Mouse (Mus musculus): ENCODE data around the gene Gtf2a1. TPM values are rescaled to one million over a fixed set of nuclear protein-coding genes. Genes with fewer than 3 reads are reported as not detected.

The Gtf2a1 gene
- polyA plus RNA-seq, 1 experiment from 2014 or later: 36.1 TPM

DNA sequence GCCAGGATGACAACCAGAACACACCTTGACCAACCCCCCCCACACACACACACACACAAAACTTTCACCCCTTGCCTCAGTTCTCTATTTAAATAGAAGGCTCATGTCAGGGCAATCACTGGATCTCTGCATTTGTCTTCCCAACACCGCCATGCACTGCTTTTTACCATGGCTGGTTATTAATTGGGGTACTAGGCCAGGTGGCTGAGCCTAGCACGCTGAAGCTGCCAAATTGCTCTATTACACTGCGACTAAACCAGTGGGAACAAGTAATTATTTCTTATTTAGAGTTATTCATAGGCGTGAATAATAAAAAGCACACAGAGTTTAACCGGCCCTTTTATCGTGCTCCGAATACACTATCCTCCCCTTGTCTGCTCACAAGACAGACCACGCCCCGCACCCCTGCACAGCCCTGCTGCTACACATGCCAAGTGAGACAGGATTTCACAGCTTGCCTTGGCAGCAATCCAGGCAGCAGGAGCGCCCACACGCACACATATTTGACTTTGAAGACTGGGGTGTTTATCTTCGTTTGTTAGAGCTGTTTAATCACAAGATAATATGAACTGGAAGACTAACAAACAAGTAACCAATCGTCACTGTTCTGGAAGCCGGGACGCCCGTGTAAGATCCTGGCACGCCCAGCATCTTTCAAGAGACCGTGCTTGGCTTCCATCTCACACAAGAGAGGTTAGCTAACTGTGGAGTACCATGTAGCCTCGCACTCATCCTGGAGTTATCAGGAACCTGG is 38.3 kb downstream of the Gtf2a1 start:
- DNase-seq: peak; percentile 92

GRCm38 (mm10) chr12:91549471-91549870 is 40.8 kb downstream of the Gtf2a1 start:
- no peaks in the 10 kb centered on the region for H3K27me3 ChIP-seq (ENCODE audit: insufficient read depth, low read length)
- no peaks in the 10 kb centered on the region for H3K9me3 ChIP-seq (ENCODE audit: low read depth, low read length)
- no peak overlapping the region for H3K9ac ChIP-seq
- WGBS: 42% methylated on average over 9 of the region's 9 CpGs
- no peak overlapping the region for H3K4me3 ChIP-seq (ENCODE audit: low read depth, low read length)
- 0 out of 2 replicates have a peak, but pooled peaks cover 5% of the 10 kb centered on the region for H3K36me3 ChIP-seq (ENCODE audit: insufficient read depth)
- peak; percentile 58; the same call in 1 of the 2 replicates for ATAC-seq (ENCODE audit: insufficient read depth)
- peak; percentile 80 for DNase-seq
- H3K27ac ChIP-seq (ENCODE audit: low read depth): no peak overlapping the region
- no peaks in the 10 kb centered on the region for H3K4me1 ChIP-seq (ENCODE audit: insufficient read depth)
- no peak overlapping the region for H3K4me2 ChIP-seq
- TF ChIP-seq CTCF (IDR thresholded peaks at IDR 0.05; ENCODE audit: low read depth): no peak

More for the DNA sequence above, 38.3 kb downstream of the Gtf2a1 start:
- 25% methylated on average over 19 of the region's 19 CpGs for WGBS
- H3K36me3 ChIP-seq (ENCODE audit: insufficient read depth): peaks cover 8% of the 10 kb centered on the region; the same call in 1 of the 2 replicates
- no peak overlapping the region for H3K4me3 ChIP-seq (ENCODE audit: low read depth, low read length)
- H3K27ac ChIP-seq (ENCODE audit: low read depth): no peak overlapping the region
- TF ChIP-seq CTCF (IDR thresholded peaks at IDR 0.05; ENCODE audit: low read depth): no peak
- no peaks in the 10 kb centered on the region for H3K27me3 ChIP-seq (ENCODE audit: insufficient read depth, low read length)
- no peaks in the 10 kb centered on the region for H3K4me1 ChIP-seq (ENCODE audit: insufficient read depth)
- peak; percentile 94 for ATAC-seq (ENCODE audit: insufficient read depth)
- no peaks in the 10 kb centered on the region for H3K9me3 ChIP-seq (ENCODE audit: low read depth, low read length)
- H3K4me2 ChIP-seq: peak overlapping the region; percentile 46
- no peak overlapping the region for H3K9ac ChIP-seq

GRCm38 (mm10) chr12:91540202-91540601 is 50.1 kb downstream of the Gtf2a1 start:
- WGBS: 77% methylated on average over 7 of the region's 7 CpGs
- H3K27ac ChIP-seq (ENCODE audit: low read depth): no peak overlapping the region

GRCm38 (mm10) chr12:91534514-91534913 is 55.8 kb downstream of the Gtf2a1 start:
- H3K4me3 ChIP-seq (ENCODE audit: low read depth, low read length): no peak overlapping the region
- ATAC-seq (ENCODE audit: insufficient read depth) (no peak), DNase-seq (no peak)
- H3K27ac ChIP-seq (ENCODE audit: low read depth): no peak overlapping the region
- no peaks in the 10 kb centered on the region for H3K4me1 ChIP-seq (ENCODE audit: insufficient read depth)
- H3K27me3 ChIP-seq (ENCODE audit: insufficient read depth, low read length): no peaks in the 10 kb centered on the region
- no peaks in the 10 kb centered on the region for H3K9me3 ChIP-seq (ENCODE audit: low read depth, low read length)
- WGBS: 82% methylated on average over 6 of the region's 6 CpGs
- H3K9ac ChIP-seq: no peak overlapping the region
- TF ChIP-seq CTCF (IDR thresholded peaks at IDR 0.05; ENCODE audit: low read depth): no peak
- no peaks in the 10 kb centered on the region for H3K36me3 ChIP-seq (ENCODE audit: insufficient read depth)
- H3K4me2 ChIP-seq: no peak overlapping the region

More at GRCm38 (mm10) chr12:91540202-91540601, 50.1 kb downstream of the Gtf2a1 start:
- no peak overlapping the region for H3K4me3 ChIP-seq (ENCODE audit: low read depth, low read length)
- no peaks in the 10 kb centered on the region for H3K9me3 ChIP-seq (ENCODE audit: low read depth, low read length)
- ATAC-seq (ENCODE audit: insufficient read depth) (no peak), DNase-seq (no peak)
- no peak overlapping the region for H3K9ac ChIP-seq
- no peaks in the 10 kb centered on the region for H3K27me3 ChIP-seq (ENCODE audit: insufficient read depth, low read length)
- no peaks in the 10 kb centered on the region for H3K4me1 ChIP-seq (ENCODE audit: insufficient read depth)
- no peak for TF ChIP-seq CTCF (IDR thresholded peaks at IDR 0.05; ENCODE audit: low read depth)
- H3K4me2 ChIP-seq: no peak overlapping the region
- H3K36me3 ChIP-seq (ENCODE audit: insufficient read depth): no peaks in the 10 kb centered on the region

GRCm38 (mm10) chr12:91523626-91524025 is 66.7 kb downstream of the Gtf2a1 start:
- DNase-seq (no peak), ATAC-seq (ENCODE audit: insufficient read depth) (no peak)
- Histone ChIP-seq H3K9me3 (ENCODE audit: low read depth, low read length) (no peaks in the 10 kb centered on the region), H3K4me1 (ENCODE audit: insufficient read depth) (no peaks in the 10 kb centered on the region), H3K27me3 (ENCODE audit: insufficient read depth, low read length) (no peaks in the 10 kb centered on the region), H3K27ac (ENCODE audit: low read depth) (no peak overlapping the region), H3K4me2 (no peak overlapping the region), H3K9ac (no peak overlapping the region), H3K36me3 (ENCODE audit: insufficient read depth) (no peaks in the 10 kb centered on the region), H3K4me3 (ENCODE audit: low read depth, low read length) (no peak overlapping the region)
- 62% methylated on average over 3 of the region's 3 CpGs for WGBS
- no peak for TF ChIP-seq CTCF (IDR thresholded peaks at IDR 0.05; ENCODE audit: low read depth)

DNA sequence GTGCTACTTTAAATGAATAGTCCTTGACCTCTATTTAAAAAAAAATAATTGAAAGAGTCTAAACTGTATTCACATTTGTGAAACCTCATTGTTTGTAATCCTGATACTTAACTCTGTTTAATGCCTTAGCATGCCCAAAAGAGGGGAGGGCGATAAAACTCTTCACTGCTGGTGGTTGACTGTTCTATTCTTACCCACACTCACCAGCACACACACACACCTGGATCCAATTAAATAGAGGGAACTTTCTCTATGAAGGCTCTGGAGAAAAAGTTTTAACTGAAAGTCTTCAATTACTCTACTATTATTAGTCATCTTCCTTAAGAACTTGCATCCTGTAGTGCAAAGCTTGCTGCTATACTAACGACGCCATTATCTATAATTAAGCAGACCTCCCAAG is 72.5 kb downstream of the Gtf2a1 start:
- H3K4me3 ChIP-seq (ENCODE audit: low read depth, low read length): no peak overlapping the region
- H3K27ac ChIP-seq (ENCODE audit: low read depth): no peak overlapping the region
- no peak for ATAC-seq (ENCODE audit: insufficient read depth)
- no peak for TF ChIP-seq CTCF (IDR thresholded peaks at IDR 0.05; ENCODE audit: low read depth)
- no peaks in the 10 kb centered on the region for H3K4me1 ChIP-seq (ENCODE audit: insufficient read depth)
- 76% methylated on average over 3 of the region's 3 CpGs for WGBS
- H3K4me2 ChIP-seq: no peak overlapping the region
- H3K36me3 ChIP-seq (ENCODE audit: insufficient read depth): no peaks in the 10 kb centered on the region
- H3K9ac ChIP-seq: no peak overlapping the region
- H3K27me3 ChIP-seq (ENCODE audit: insufficient read depth, low read length): no peaks in the 10 kb centered on the region
- no peaks in the 10 kb centered on the region for H3K9me3 ChIP-seq (ENCODE audit: low read depth, low read length)
- DNase-seq: no peak

DNA sequence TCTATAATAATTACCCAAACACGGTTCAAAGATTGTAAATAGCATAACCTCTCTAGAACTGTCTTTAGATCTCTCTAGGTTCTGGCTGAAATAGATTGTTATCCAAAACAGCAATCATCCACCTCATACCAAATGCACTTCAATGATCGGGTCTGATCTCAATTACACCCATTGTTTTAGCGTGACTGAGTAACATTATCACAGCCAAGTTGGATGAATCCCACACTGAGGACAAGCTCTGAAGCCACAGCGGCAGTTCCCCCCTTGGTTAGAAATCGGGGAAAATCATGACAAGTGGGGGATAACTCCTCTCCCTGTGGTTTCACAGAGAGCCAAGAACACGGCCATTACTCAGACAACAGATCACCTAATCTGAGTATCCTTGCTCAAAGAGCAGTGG is 76.3 kb downstream of the Gtf2a1 start:
- Histone ChIP-seq H3K9ac (no peak overlapping the region), H3K27ac (ENCODE audit: low read depth) (no peak overlapping the region), H3K4me1 (ENCODE audit: insufficient read depth) (no peaks in the 10 kb centered on the region), H3K4me2 (no peak overlapping the region), H3K27me3 (ENCODE audit: insufficient read depth, low read length) (no peaks in the 10 kb centered on the region), H3K36me3 (ENCODE audit: insufficient read depth) (no peaks in the 10 kb centered on the region), H3K4me3 (ENCODE audit: low read depth, low read length) (no peak overlapping the region), H3K9me3 (ENCODE audit: low read depth, low read length) (no peaks in the 10 kb centered on the region)
- WGBS: 77% methylated on average over 6 of the region's 6 CpGs
- TF ChIP-seq CTCF (IDR thresholded peaks at IDR 0.05; ENCODE audit: low read depth): no peak
- no peak for DNase-seq
- ATAC-seq (ENCODE audit: insufficient read depth): no peak
